Mouse (Mus musculus): ENCODE results near the gene Stard10.

The Stard10 gene

DNA sequence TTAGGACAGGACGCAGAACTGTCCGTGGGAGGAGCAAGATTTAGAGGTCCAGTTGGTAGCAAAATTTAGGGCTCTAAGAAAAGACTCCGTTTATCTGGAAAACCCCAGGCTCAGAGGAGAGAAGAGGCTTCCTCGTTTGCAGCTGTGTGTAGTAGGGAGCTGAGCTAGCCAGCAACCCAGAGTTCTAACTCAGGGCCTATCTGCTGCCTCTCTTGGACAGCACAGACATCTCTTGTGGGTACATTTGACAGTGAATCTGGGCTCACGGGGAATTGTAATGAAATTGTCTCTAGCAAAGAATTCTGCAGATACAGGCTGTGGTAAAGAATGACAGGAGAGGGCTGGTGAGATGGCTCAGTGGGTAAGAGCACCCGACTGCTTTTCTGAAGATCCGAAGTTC lies 14.2 kb upstream of the Stard10 start:
- no peak for DNase-seq (ENCODE audit: low spot score in 2 of 2)

- DNase-seq (ENCODE audit: low spot score in 2 of 2) = no peak
Measured at GRCm38 (mm10) chr7:101306841-101307240, 10.0 kb upstream of the Stard10 start.

DNA sequence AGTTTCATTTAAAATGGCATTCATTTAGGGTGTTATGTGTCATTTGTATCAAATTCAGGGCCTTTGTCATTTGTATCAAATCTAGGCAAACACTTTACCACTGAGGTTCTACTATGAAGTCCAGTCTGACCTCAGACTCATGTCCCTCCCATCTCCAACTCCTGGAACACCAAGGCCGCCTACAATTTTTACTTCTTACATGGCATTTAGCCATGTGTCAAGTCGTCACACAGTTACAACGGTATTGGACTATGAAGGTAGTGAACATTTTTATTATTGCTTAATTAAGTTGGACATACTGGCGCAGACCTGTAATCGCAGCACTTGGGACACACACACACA lies 6.9 kb upstream of the Stard10 start:
- no peak for DNase-seq (ENCODE audit: low spot score in 2 of 2)

GRCm38 (mm10) chr7:101310327-101311028 lies 6.4 kb upstream of the Stard10 start:
- peak; percentile 93 to 94 for DNase-seq (ENCODE audit: low spot score in 2 of 2)

GRCm38 (mm10) chr7:101311061-101311460 lies 5.8 kb upstream of the Stard10 start:
- DNase-seq (ENCODE audit: low spot score in 2 of 2) = no peak

- DNase-seq (ENCODE audit: low spot score in 2 of 2) = no peak
Measured at GRCm38 (mm10) chr7:101313033-101313432, 3.9 kb upstream of the Stard10 start.

GRCm38 (mm10) chr7:101314396-101314795 lies 2.5 kb upstream of the Stard10 start:
- no peak for DNase-seq (ENCODE audit: low spot score in 2 of 2)

GRCm38 (mm10) chr7:101315699-101316098 lies 1.2 kb upstream of the Stard10 start:
- DNase-seq (ENCODE audit: low spot score in 2 of 2) = no peak

- DNase-seq (ENCODE audit: low spot score in 2 of 2) = no peak
Measured at GRCm38 (mm10) chr7:101316591-101317001, 290 bp upstream of the Stard10 start.

- DNase-seq (ENCODE audit: low spot score in 2 of 2) = no peak
Measured at GRCm38 (mm10) chr7:101318848-101319247, 2.0 kb downstream of the Stard10 start.

DNA sequence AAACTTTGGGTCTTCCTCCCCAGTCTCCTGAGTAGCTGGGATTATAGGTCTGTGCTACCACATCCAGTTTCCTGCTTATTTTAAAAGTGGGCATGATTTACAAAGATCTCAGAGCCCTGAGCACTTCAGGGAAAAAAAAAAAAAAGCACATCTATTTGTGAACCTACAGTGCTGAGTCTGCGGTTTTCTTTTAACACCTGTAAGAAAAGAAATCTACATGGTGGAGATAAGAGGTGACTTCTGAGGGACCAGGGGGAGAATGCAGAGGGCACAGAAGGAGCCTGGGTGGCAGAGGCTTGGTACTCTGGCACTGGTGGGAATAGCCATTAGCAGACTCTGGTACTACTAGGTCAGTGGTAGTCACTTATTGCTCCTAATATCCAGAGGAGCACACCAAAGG lies 2.9 kb downstream of the Stard10 start:
- no peak for DNase-seq (ENCODE audit: low spot score in 2 of 2)

GRCm38 (mm10) chr7:101320399-101321217 lies 3.7 kb downstream of the Stard10 start:
- DNase-seq (ENCODE audit: low spot score in 2 of 2) = no peak

DNA sequence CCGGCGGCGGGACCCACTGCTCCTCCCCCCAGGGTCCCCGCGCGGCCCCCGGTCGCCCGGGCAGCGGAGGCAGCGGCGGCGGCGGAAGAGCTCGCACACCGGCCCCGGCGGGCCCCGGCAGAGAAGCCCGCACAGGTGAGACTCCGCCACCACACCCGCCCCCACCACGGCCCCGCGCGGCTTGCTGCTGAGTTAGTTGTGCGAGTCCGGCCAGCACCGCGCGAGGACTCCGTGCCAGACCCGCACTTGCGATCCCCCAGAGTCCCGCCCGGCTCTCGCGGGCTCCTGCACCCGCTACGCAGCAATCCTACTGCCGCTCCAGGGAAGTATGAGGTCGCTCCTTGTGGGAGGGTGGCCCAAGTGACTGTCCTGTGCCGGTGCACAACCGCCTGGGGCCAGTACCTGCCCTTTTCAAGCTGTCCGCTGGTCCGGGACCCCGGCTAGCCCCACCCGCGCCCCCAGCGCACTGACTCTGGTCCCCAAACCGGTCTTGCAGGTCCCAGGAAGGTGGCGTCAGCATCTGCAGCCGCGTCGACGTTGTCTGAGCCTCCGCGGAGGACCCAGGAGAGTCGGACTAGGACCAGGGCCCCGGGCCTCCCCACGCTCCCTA lies 4.4 kb downstream of the Stard10 start:
- no peak for DNase-seq (ENCODE audit: low spot score in 2 of 2)

DNA sequence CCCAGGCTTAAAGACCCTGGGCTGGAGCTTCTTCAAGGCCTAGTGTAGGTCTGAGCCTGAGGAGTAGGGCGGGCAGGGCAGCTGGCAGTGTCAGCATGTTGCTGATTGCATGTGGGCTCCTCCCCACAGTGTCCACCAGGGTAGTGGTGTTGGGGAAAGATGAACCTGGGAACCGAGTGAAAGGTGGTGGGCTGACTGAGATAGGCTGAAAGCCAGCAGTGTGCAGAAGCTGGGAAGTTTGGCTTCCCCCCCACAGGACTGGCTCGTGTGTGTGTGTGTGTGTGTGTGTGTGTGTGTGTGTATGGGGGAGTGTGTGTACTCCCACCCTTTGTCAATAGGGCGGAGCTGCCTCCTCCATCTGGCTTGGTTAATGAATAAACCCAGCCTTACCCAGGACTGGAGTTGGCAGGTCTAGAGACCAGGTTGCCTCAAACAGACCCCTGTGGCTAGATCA lies 6.3 kb downstream of the Stard10 start:
- DNase-seq (ENCODE audit: low spot score in 2 of 2) = no peak

DNA sequence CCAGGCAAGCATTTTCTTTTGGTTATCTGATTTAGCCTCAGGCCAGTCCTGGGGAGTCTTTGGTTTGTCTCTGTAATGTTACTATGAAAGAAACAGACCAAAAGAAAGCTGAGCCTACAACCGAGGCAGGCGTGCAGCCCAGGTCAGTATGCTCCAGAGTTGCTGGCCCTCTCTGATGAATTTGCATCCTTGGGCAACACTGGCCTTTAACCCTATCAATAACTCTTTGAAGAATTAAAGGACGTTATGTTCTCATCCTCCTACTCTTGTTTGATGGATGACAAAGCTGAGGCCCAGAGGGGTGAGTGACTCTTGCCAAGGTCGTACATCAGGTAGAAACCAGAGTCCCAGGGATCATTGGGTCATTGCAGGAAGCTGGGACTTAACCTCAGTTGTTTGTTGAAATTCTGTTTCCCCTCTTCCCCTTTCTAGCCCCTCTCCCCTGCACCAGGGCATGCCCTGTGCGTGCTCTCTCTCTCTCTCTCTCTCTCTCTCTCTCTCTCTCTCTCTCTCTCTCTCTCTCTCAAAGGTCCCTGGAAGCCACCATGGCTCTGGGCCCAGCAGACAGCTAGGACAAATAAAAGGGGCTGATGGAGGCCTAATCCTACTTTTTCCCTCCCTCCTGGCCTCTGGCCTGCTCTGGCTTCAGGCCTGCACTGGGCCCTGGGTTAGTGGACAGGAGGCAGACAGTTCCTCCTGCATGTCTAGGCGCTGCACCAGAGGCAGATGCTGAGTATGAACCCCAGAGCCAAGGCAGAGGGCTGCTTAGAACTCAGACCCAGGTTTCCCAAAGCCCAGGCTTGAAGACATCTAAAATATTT lies 7.5 kb downstream of the Stard10 start:
- DNase-seq (ENCODE audit: low spot score in 2 of 2) = no peak

DNA sequence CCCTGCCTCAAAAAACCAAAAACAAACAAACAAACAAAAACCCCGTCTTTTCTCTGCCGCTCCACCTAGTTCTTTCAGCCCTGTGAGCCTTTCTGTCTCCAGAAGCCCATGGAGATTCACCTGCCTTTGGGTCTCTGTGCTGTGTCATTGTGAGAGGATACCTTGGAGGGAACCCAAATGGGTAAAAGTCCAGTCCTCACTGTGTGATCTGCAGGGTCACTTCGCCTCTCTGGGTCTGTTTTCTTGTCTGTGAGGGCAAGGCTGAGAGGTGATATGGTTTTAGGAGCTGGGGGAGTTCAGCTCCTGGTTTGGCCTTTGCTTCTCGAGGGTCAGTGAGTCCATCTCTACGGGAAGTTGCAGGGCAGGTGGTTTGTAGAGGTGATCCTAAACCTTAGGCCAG lies 9.1 kb downstream of the Stard10 start:
- DNase-seq (ENCODE audit: low spot score in 2 of 2) = no peak

DNA sequence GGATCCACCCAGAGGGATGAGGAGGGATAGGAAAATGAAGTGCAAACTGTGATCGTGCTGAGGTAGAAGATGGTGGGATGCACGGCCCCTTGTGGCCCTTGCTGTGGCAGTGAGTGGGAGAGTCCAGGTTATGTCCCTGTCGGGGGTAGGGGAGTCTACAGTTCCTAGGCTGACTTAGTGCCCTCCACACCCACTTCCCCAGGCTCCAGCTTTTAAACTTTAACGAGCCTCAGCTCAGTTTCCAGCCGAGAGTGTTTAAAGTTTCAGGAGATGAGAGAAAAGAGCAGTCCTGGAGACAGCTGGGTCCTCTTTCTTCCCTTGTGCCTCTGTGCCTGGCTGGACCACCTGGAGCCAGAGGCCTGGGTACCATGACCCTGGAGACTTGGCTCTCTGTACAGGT lies 10.4 kb downstream of the Stard10 start:
- no peak for DNase-seq (ENCODE audit: low spot score in 2 of 2)

GRCm38 (mm10) chr7:101327786-101328185 lies 10.9 kb downstream of the Stard10 start:
- DNase-seq (ENCODE audit: low spot score in 2 of 2) = no peak

GRCm38 (mm10) chr7:101328621-101329158 lies 11.8 kb downstream of the Stard10 start:
- DNase-seq (ENCODE audit: low spot score in 2 of 2) = no peak

DNA sequence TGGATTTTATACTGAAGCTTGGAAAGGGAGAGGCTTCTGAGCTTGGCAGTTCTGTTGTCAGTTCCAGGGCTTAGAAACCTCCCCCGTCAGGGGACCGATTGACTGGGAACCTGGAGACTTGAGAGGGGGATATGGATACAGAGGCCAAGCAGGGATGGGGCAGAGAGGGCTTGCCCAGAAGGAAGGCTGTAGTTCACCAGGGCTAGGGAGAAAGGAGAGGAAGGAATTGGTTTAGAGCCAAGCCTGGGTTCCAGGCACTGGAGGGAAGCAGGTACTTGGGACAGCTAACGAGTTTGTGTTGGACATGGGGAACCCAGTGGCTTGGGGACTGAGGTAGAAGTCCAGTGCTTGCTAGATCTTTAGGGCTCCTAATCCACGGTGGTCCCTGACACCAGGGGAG lies 12.7 kb downstream of the Stard10 start:
- no peak for DNase-seq (ENCODE audit: low spot score in 2 of 2)

DNA sequence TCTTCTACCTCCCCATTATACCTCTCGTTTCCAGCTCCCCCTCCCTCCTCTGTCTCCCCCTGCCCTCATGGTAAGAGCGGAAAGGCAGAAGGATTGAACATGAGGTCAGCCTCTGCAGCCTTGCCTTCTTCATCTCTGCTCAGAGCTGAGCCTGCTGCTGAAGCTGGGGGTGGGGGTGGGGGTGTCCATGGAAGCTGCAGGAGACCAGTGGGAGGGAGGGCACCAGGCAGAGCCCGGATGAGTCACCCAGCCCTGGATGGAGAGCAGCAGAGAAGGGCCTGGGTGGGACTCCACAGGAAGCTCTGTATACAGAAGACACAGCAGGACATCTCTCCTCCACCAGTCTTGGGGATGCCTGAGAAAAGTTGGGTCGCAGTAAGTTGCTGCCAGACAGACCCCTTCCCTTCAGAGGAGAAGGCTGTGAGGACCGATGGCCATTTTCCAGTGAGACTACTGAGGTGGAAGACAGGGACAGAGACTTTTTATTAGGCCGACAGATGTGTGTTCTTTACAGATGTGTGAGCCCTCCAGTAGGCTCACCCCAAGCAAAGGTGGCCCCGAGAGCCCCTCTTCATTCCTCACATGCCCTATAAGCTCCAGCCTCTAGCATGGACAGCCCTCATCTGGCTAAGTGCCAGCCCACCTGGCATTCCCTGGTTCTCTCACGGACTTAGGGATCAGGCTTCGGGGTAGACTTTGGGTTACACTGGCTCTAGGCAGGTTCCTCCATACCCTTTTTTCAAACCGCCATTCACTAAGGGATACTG lies 13.4 kb downstream of the Stard10 start:
- DNase-seq (ENCODE audit: low spot score in 2 of 2) = no peak

All from spleen, postnatal 14 days (tissue).